Mouse (Mus musculus) left cerebral cortex, adult 2 months (tissue): ENCODE measurements at regions not wholly inside any gene's neighbourhood (a gene's known extent, or its start where the extent isn't known, plus 50 kb on each side); places are given as distances from the start of the nearest gene placed in this dataset.

Source experiments
- DNase-seq, 2 experiments: peaks; one replicate each; pipeline ENCODE4 v3.0.0; 2021 to 2022; ENCODE audit warnings: low spot score in 2 of 2, mixed read lengths in 1 of 2; ENCODE audit errors: extremely low spot score in 1 of 2
- H3K27ac ChIP-seq: fragments of 200-600 bp; 2 replicates; pipeline ENCODE4 v1.8.1; 2022
- H3K4me3 ChIP-seq: fragments of 200-600 bp; 2 replicates; pipeline ENCODE4 v1.8.1; 2022
- CTCF ChIP-seq: fragments of 200-600 bp; IDR thresholded peaks from 2 replicates; pipeline ENCODE4 v1.8.1; 2022; ENCODE audit warnings: antibody characterized with exemption, mild to moderate bottlenecking, moderate library complexity
- intact Hi-C: fragments of 180-260 bp; cut with DNase I; formaldehyde crosslinking; loops from one replicate; pipeline ENCODE4 v1.15.1; 2025

DNA sequence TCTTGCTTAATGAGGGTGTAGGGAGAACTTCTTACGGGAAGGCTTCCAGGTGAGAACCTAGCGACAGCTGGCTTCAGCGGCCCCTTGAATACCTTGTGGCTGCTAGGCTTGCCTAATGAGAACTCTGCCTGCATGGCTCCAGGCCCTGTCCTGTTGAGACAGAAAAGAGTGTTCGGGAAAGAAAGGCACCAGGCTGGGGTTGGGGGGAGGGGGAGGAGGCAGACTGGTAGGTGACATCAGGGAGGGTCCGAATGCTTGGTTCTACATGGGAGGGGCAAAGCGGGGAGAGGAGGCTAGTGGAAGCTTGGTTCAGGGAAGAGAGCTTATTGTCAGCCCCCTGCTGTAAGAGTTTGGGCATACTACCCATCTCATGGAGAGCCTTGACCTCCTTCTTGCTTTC lies 1164.9 kb upstream of the A1bg start:
- DNase-seq: no peak
- no peak overlapping the region for H3K4me3 ChIP-seq
- intact Hi-C loops: no loop called here
- no peak overlapping the region for H3K27ac ChIP-seq
- TF ChIP-seq CTCF: no peak

DNA sequence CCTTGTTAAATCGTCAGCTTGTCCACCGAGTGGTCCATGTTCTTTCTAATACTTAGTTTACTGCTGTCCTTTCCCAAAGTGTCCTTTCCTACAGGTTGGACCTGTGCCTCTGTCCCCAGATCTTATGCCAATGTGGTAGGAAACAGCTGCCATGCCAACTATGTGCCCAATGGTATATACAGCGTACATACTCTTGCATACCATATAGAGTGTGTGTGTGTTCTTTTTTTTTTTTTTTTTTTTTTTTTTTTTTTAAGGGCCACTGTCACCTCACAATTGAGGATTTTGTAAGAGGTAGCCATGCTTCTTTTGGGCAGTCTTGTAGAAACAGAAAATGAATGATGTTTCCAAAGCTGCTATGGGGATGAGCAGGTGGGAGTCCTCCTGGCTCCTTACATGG lies 1163.2 kb upstream of the A1bg start:
- TF ChIP-seq CTCF: no peak
- no peak for DNase-seq
- no peak overlapping the region for H3K27ac ChIP-seq
- intact Hi-C loops: no loop called here
- no peak overlapping the region for H3K4me3 ChIP-seq

DNA sequence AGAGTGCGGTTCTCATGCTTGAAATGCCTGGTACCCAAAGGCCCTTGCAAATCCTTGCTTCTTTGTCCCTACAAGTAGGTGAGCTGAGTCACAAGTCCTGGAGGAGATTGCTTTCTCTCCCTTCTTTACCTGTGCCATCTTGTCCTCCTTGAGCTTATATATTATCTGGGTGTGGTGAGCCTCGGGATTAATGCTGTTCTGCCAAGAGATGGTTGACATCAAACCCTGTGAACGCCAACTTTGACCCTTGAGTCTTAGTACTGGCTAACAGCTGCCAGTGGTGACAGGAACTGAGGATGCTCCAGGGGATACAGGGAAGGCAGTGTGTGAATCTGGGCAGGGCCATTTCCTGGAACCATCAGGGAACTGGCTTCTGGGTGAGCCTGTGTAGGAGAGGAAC lies 1160.5 kb upstream of the A1bg start:
- Histone ChIP-seq H3K4me3 (no peak overlapping the region), H3K27ac (no peak overlapping the region)
- intact Hi-C loops: no loop called here
- no peak for TF ChIP-seq CTCF
- DNase-seq: no peak

DNA sequence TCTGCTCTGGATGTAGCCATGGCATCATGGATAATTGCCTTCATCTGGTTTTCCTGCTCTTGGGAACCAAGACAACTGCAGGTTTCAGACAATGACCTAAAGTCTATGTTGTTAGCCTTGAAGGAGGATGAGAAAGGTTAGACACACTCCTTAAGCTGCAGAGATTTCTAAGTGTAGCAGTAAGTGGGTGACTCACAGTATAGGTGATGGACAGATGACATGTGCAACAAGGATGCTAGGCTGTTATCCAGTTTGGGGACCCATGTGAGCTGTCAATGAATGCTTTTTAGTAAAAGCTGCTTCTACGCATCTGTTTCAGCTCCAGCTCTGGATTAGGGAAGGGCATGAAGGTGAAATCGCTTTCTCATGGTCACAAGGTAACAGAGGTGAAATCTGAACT lies 1159.7 kb upstream of the A1bg start:
- no peak for TF ChIP-seq CTCF
- no peak for DNase-seq
- intact Hi-C loops: no loop called here

DNA sequence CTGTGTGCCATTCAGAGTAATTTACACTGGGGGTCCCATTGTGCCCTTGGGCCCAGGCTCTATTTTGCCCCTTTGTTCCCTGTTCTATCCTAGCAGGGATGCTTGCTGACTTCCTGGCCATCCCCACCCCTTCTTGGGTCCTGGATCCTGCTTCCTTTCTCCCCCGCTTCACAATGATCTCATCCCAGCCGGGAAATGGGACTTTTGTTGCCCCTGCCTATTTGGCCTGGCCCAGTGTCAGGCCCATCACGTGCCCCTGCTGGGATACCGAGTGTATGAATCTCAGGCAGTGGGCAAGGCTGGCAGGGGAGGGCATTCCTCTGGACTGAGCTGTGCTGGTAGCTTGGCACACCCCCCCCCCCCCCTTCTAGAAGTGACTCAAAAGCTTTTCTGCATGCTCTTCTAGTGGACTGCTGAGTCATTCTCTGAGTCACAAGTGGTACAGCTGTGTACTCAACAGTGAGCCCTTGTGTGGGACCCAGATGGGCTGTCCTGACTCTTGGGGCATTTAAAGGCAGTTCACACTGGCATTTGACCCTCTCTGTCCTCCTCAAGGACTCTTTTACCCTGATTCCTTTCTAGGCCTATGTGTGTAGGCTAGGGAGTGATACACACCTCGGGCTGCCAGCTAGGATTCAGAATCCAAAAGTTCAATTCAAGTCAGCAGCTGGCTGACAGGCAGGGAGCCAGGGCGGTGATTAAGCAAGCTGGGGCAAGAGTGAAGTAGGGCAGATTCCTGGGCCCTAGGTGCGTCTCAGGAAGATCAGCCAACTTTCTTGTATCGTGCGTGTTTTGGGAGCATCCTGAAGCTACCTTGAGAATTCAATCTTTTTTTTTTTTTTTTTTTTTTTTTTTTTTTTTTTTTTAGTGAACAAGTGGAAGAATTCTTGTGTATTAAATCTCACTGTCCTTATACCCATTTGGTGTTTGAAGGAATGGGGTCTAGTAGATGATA lies 1156.6 kb upstream of the A1bg start:
- no peak for TF ChIP-seq CTCF
- H3K4me3 ChIP-seq: no peak overlapping the region
- intact Hi-C loops: loop anchor here (2.0 kb wide), 2 partner anchors 37 to 93 kb away; no protein-coding TSS in a partner anchor
- H3K27ac ChIP-seq: peak overlapping the region; percentile 44; the same call in 1 of the 2 replicates
- peak; percentile 46 to 48 for DNase-seq

More for the DNA sequence above, 1159.7 kb upstream of the A1bg start:
- H3K27ac ChIP-seq: no peak overlapping the region
- no peak overlapping the region for H3K4me3 ChIP-seq

DNA sequence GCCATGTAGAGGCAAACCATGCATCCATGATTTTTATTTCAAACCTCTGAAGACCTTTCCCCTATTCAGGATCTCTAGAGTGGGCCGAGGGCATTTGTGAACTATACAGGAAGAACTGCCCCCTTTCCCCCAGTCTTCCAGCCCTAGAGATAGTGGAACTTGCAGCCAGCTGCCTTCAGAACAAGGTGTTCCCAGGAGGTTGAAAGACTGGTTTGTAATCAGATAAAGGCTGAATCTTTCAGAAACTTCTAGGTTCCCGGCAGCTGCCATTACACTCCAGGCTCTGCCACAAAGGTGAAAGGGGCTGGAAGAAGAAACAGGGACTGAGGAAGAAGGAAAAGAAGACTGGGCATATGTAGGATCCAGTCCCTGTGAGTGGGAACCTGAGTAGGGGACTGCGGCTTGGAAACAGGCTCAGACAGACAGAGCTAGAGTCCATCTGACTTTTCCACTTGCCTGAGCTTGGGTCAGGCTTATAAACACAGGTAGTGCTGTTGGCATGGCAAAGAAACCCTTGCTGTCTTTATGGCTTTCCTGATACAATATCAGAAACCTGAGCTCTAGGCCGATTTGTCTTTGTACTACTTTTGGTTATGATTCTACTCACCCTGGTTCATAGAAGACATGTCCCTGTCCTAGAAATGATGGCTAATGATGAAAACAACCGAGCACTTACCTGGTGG lies 1153.9 kb upstream of the A1bg start:
- DNase-seq: no peak
- H3K4me3 ChIP-seq: no peak overlapping the region
- no peak overlapping the region for H3K27ac ChIP-seq
- TF ChIP-seq CTCF: no peak
- intact Hi-C loops: no loop called here

DNA sequence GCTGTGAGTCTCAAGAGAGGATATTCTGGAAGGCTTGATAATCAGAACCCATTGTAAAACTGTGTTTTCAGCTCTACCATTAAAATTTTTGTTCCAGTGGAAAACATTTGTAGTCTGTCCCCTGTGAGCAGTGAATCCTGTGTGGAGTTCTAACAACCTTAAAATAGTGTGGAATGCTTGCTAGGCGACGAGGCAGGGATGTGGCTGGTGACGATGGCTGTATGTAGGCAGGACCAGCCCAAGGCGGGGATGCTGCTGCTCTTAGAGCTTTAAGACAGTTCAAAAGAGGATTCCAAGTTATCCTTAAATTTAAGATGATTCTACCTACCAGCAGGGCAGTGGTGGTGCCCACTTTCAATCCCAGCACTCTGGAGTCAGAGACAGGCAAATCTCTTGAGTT lies 1151.9 kb upstream of the A1bg start:
- no peak for DNase-seq
- intact Hi-C loops: no loop called here
- TF ChIP-seq CTCF: no peak
- no peak overlapping the region for H3K4me3 ChIP-seq
- H3K27ac ChIP-seq: 0 out of 2 replicates have a peak overlapping the region, but pooled peaks have one; percentile 28

DNA sequence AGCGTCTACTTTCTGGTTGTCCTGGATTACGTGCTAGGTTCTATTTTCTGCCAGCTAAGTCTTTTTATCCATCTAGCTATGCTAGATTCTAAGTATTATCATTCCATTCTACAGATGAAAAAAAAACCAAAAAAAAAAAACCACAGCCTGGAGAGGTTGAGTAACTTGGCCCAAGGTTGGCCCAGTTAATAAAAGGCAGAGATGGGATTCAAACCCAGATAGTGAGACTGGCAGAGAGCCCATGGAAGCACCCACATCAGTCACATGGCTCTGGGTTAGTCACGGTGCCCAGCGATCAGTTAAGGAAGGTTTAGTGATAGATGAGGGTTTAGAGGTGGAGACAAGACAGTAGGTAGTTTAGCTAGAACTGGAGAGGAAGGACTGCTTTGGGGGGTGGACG lies 1150.8 kb upstream of the A1bg start:
- H3K4me3 ChIP-seq: no peak overlapping the region
- H3K27ac ChIP-seq: no peak overlapping the region
- no peak for DNase-seq
- intact Hi-C loops: no loop called here
- TF ChIP-seq CTCF: no peak

DNA sequence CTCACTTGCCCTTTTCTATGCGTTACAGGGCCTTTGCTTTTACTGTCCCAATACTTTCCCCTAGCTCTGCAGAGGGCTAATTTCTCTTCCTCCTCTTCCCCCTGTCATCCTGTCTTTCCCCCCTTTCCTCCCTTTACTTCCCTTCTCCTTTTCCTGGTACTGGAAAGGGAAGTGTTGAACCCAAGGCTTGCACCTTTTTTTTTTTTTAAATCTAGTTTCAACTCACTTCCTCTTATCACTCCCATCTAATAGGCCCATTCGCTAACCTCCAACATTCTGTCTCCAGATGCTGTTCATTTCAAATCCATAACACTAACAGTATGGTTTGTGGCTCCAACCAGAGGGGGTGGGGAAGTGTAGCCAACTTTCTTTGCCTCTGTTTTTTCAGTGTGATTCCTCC lies 1148.5 kb upstream of the A1bg start:
- H3K27ac ChIP-seq: no peak overlapping the region
- no peak overlapping the region for H3K4me3 ChIP-seq
- DNase-seq: no peak
- intact Hi-C loops: no loop called here
- TF ChIP-seq CTCF: no peak

DNA sequence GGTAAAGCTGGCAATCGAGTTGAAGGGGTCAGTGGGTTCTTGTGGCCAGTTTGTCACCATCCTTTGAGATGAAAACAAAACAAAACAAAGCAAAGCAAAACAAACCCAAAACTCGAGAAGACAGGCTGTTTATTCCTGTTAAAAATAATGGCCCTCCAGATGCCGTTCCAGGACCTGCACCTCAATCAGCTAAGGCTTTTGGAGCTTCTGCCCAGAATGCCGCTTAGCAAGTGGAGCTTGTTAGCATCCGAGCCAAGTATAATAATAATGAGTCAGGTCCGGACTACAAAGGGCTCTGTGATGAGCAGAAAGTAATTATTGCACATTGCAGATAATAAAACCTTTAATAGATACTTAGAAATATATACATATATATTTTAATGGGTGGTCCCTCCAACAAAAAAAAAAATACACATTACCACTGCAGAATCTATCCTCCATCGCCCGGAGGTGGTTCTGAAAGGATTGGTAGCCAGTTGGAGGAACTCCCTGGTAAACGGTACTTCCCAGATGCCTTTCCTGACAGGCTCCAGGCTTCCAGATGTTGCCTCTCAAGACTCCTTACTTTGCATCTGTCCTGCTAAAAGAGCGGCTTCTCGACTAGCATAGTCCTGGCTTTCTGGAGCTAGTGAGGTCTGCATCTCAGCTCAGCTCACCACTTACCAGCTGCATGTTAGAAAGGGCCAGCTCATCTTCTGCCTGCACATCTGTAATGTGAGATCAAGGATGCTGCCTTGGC lies 1145.8 kb upstream of the A1bg start:
- TF ChIP-seq CTCF: no peak
- no peak overlapping the region for H3K4me3 ChIP-seq
- no peak for DNase-seq
- H3K27ac ChIP-seq: no peak overlapping the region
- intact Hi-C loops: no loop called here

DNA sequence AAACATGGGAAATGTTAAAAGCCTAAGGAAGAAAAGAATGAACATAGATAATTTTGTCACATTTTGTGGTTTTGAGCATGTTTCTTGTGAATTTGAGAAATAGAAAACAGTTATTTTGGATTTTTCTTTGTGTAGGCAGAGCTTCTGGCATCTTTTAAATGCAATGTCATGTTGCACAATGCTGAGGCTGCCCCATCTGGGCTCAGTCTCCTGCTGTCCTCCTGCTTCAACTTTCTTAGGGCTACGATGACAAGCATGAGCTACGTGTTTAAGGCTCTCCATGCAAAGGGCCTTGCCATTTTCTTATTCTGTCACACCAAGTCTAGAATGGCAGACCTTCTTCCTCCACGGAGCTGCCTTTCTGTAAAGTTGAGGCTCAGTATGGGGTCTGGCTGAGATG lies 1141.6 kb upstream of the A1bg start:
- no peak overlapping the region; the same call in 1 of the 2 replicates for H3K27ac ChIP-seq

DNA sequence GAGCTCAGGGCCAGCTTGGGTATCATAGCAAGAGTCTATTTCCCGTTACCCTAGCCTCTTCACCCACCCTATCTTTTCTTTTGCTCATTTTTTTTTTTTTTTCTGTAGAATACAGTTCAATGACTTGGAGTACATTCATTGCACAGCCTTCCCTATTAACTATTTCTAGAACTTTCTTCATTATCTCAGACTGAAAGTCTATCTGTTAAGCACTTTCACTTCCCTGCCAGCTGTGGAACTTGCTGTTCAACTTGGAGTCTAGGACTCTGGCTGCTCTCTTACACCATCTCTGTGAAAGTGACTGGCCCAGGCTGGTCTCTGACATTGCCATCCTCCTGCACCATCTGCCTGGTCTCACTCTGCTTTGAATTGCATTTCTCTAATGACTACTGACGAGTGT lies 1134.6 kb upstream of the A1bg start:
- no peak overlapping the region for H3K4me3 ChIP-seq
- intact Hi-C loops: no loop called here
- H3K27ac ChIP-seq: no peak overlapping the region
- no peak for TF ChIP-seq CTCF
- no peak for DNase-seq

More for the DNA sequence above, 1141.6 kb upstream of the A1bg start:
- intact Hi-C loops: no loop called here
- no peak overlapping the region for H3K4me3 ChIP-seq
- no peak for DNase-seq
- no peak for TF ChIP-seq CTCF
